Mouse (Mus musculus) liver, embryonic 16.5 days (tissue): ENCODE results near the gene Jam2. TPM values are rescaled to one million over a fixed set of nuclear protein-coding genes. Genes with fewer than 3 reads are reported as not detected.

ENCODE experiments used
- ATAC-seq: fragments of 200-750 bp; cut with Nextera tagmentation; 2 replicates; pipeline ENCODE4 v1.8.0; 2017; ENCODE audit warnings: low read depth, mild to moderate bottlenecking, moderate number of reproducible peaks, moderate library complexity
- H3K27ac ChIP-seq: fragments of 300-500 bp; sonication (generic); 2 replicates; pipeline ENCODE4 v1.5.1; 2014; ENCODE audit warnings: mild to moderate bottlenecking, low read length
- H3K27me3 ChIP-seq: fragments of 300-500 bp; sonication (generic); 2 replicates; pipeline ENCODE4 v1.6.1; 2014; ENCODE audit warnings: low read depth, low read length, mixed read lengths; ENCODE audit not compliant: control insufficient read depth, insufficient read depth
- H3K36me3 ChIP-seq: fragments of 300-500 bp; sonication (generic); 2 replicates; pipeline ENCODE4 v1.6.1; 2014; ENCODE audit warnings: mild to moderate bottlenecking; ENCODE audit not compliant: control insufficient read depth, insufficient read depth
- H3K4me1 ChIP-seq: fragments of 300-500 bp; sonication (generic); 2 replicates; pipeline ENCODE4 v1.6.1; 2014; ENCODE audit warnings: low read depth, low read length, mixed read lengths; ENCODE audit not compliant: control insufficient read depth
- H3K4me2 ChIP-seq: fragments of 300-500 bp; sonication (generic); 2 replicates; pipeline ENCODE4 v1.6.1; 2014; ENCODE audit warnings: low read depth, low read length, mixed read lengths
- H3K4me3 ChIP-seq: fragments of 300-500 bp; sonication (generic); 2 replicates; pipeline ENCODE4 v1.5.1; 2014; ENCODE audit warnings: low read depth, mild to moderate bottlenecking, low read length
- H3K9ac ChIP-seq: fragments of 300-500 bp; sonication (generic); 2 replicates; pipeline ENCODE4 v1.6.1; 2014; ENCODE audit warnings: low read depth, low read length
- H3K9me3 ChIP-seq: fragments of 300-500 bp; sonication (generic); replicated peaks from 2 replicates; pipeline ENCODE4 v1.6.1; 2016; ENCODE audit warnings: low read length; ENCODE audit not compliant: control insufficient read depth
- WGBS: fragments of 180-500 bp; shearing (Covaris S2); extraction: QIAGEN DNeasy Blood & Tissue Kit; methylation state at CpG from one replicate; pipeline ENCODE4 v1.1.7; 2014; ENCODE audit not compliant: insufficient replicate concordance; 5-methylcytosine and 5-hydroxymethylcytosine counted together
- polyA plus RNA-seq: library from polyadenylated mRNA; unstranded; fragments of >200 nt; fragmentation: Nextera tagmentation; extraction: Ambion mirVana; gene quantifications from 2 replicates; pipeline ENCODE4 v1.2.1, GENCODE M21; 2015

Jam2 gene
- polyA plus RNA-seq, 1 experiment from 2014 or later: 2.7 TPM

- Histone ChIP-seq H3K4me1 (no peaks in the 10 kb centered on the region), H3K27ac (no peak overlapping the region), H3K9me3 (no peaks in the 10 kb centered on the region), H3K36me3 (no peaks in the 10 kb centered on the region), H3K9ac (no peak overlapping the region), H3K4me2 (no peak overlapping the region), H3K4me3 (no peak overlapping the region), H3K27me3 (peaks cover 20% of the 10 kb centered on the region)
- ATAC-seq: no peak
- 73% methylated on average over 19 of the region's 19 CpGs for WGBS
These were observed 4.1 kb upstream of the Jam2 start for GRCm38 (mm10) chr16:84769619-84770464.

GRCm38 (mm10) chr16:84770891-84771290 lies 3.0 kb upstream of the Jam2 start:
- ATAC-seq: no peak
- H3K4me3 ChIP-seq: no peak overlapping the region
- no peaks in the 10 kb centered on the region for H3K36me3 ChIP-seq
- H3K9ac ChIP-seq: no peak overlapping the region
- H3K4me2 ChIP-seq: no peak overlapping the region
- H3K27ac ChIP-seq: no peak overlapping the region
- no peaks in the 10 kb centered on the region for H3K4me1 ChIP-seq
- 49% methylated on average over 7 of the region's 7 CpGs for WGBS
- H3K27me3 ChIP-seq: peaks cover 27% of the 10 kb centered on the region
- H3K9me3 ChIP-seq: no peaks in the 10 kb centered on the region

GRCm38 (mm10) chr16:84771461-84771860 lies 2.5 kb upstream of the Jam2 start:
- peaks cover 27% of the 10 kb centered on the region for H3K27me3 ChIP-seq
- H3K9me3 ChIP-seq: no peaks in the 10 kb centered on the region
- H3K4me3 ChIP-seq: no peak overlapping the region
- H3K4me2 ChIP-seq: no peak overlapping the region
- ATAC-seq: no peak
- H3K27ac ChIP-seq: no peak overlapping the region
- no peaks in the 10 kb centered on the region for H3K36me3 ChIP-seq
- H3K4me1 ChIP-seq: no peaks in the 10 kb centered on the region
- WGBS: 62% methylated on average over 2 of the region's 2 CpGs
- H3K9ac ChIP-seq: no peak overlapping the region

GRCm38 (mm10) chr16:84772496-84773267 lies 1.2 kb upstream of the Jam2 start:
- H3K4me3 ChIP-seq: no peak overlapping the region
- no peak for ATAC-seq
- 35% methylated on average over 8 of the region's 8 CpGs for WGBS

GRCm38 (mm10) chr16:84773268-84773861 lies 558 bp upstream of the Jam2 start:
- H3K4me1 ChIP-seq: no peaks in the 10 kb centered on the region
- H3K9ac ChIP-seq: no peak overlapping the region
- no peaks in the 10 kb centered on the region for H3K9me3 ChIP-seq
- H3K36me3 ChIP-seq: no peaks in the 10 kb centered on the region
- 5% methylated on average over 15 of the region's 15 CpGs for WGBS
- no peak overlapping the region for H3K27ac ChIP-seq
- ATAC-seq: no peak
- H3K4me2 ChIP-seq: peak overlapping the region; percentile 72
- H3K27me3 ChIP-seq: peaks cover 27% of the 10 kb centered on the region
- peak overlapping the region; percentile 59 for H3K4me3 ChIP-seq

More at GRCm38 (mm10) chr16:84772496-84773267, 1.2 kb upstream of the Jam2 start:
- H3K9ac ChIP-seq: no peak overlapping the region
- H3K9me3 ChIP-seq: no peaks in the 10 kb centered on the region
- H3K36me3 ChIP-seq: no peaks in the 10 kb centered on the region
- H3K4me1 ChIP-seq: no peaks in the 10 kb centered on the region
- H3K4me2 ChIP-seq: no peak overlapping the region
- H3K27me3 ChIP-seq: peaks cover 27% of the 10 kb centered on the region
- no peak overlapping the region for H3K27ac ChIP-seq

GRCm38 (mm10) chr16:84774761-84775231 lies 873 bp downstream of the Jam2 start:
- Histone ChIP-seq H3K4me2 (peak overlapping the region; percentile 72), H3K4me3 (peak overlapping the region; percentile 59), H3K27me3 (peaks cover 27% of the 10 kb centered on the region), H3K9ac (no peak overlapping the region; the same call in 1 of the 2 replicates), H3K27ac (no peak overlapping the region), H3K9me3 (no peaks in the 10 kb centered on the region), H3K4me1 (no peaks in the 10 kb centered on the region), H3K36me3 (no peaks in the 10 kb centered on the region)
- 3% methylated on average over 23 of the region's 23 CpGs for WGBS
- no peak for ATAC-seq

GRCm38 (mm10) chr16:84775356-84775755 lies 1.4 kb downstream of the Jam2 start:
- Histone ChIP-seq H3K9ac (no peak overlapping the region), H3K9me3 (no peaks in the 10 kb centered on the region), H3K36me3 (no peaks in the 10 kb centered on the region), H3K27me3 (peaks cover 27% of the 10 kb centered on the region), H3K4me2 (no peak overlapping the region), H3K4me1 (no peaks in the 10 kb centered on the region), H3K4me3 (no peak overlapping the region), H3K27ac (no peak overlapping the region)
- WGBS: 39% methylated on average over 11 of the region's 11 CpGs
- ATAC-seq: no peak

GRCm38 (mm10) chr16:84776089-84776784 lies 2.3 kb downstream of the Jam2 start:
- H3K36me3 ChIP-seq: no peaks in the 10 kb centered on the region
- H3K4me2 ChIP-seq: no peak overlapping the region
- ATAC-seq: no peak
- 45% methylated on average over 7 of the region's 7 CpGs for WGBS
- peaks cover 27% of the 10 kb centered on the region for H3K27me3 ChIP-seq
- no peaks in the 10 kb centered on the region for H3K9me3 ChIP-seq
- H3K4me3 ChIP-seq: no peak overlapping the region
- no peak overlapping the region for H3K27ac ChIP-seq
- no peak overlapping the region for H3K9ac ChIP-seq
- no peaks in the 10 kb centered on the region for H3K4me1 ChIP-seq
